Mouse (Mus musculus): ENCODE results near the gene Tedc1. TPM values are rescaled to one million over a fixed set of nuclear protein-coding genes. Genes with fewer than 3 reads are reported as not detected.
A peak's percentile ranks its signal among the peaks of the same experiment; 100 is the strongest.
"Not testable (repeated sequence)": the region's sequence is repeated elsewhere in the genome, so short reads cannot be mapped to it uniquely, and the experiment has no call there.

The Tedc1 gene
- total RNA-seq, 2 experiments from 2014 or later, result 0.19 to 0.49 TPM

- intact Hi-C loops (cut with DNase I), result no loop called here
- peak; percentile 47 to 66 for DNase-seq
Observed at GRCm38 (mm10) chr12:113187584-113188295, 31.5 kb downstream of the Tedc1 start.

DNA sequence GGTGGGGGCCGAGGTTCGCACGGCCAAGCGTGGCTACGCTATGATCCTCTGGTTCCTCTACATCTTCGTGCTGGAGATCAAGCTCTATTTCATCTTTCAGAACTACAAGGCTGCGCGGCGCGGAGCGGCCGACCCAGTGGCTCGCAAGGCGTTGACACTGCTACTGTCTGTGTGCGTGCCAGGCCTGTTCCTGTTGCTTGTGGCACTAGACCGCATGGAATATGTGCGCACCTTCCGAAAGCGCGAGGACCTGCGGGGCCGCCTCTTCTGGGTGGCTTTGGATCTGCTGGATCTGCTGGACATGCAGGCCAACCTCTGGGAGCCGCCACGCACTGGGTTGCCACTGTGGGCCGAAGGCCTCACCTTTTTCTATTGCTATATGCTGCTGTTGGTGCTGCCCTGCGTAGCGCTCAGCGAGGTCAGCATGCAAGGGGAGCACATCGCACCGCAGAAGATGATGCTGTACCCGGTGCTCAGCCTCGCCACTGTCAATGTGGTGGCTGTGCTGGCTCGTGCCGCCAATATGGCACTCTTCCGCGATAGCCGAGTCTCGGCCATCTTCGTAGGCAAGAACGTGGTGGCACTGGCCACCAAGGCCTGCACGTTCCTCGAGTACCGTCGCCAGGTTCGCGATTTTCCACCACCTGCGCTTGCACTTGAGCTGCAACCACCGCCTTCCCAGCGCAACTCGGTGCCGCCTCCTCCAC is 32.3 kb downstream of the Tedc1 start:
- intact Hi-C loops (cut with DNase I), result no loop called here
- no peak for DNase-seq

DNA sequence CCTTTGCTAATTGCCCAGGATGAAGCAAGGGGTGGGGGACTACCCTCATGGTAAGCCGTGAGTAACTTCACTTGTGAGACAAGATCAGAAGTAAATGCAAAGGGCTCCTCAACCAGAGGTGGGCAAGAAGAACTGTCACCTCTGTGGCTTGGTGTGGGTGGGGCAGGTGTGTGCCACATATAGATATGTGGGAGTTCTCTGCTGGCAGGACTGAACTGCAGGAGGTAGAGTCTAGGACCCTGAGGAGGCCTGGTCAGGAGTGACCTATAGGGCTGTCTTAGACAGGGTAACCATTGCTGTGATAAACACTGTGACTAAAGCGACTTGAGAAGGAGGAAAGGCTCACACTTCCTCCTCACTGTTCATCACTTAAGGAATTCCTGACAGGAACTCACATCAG is 37.2 kb downstream of the Tedc1 start:
- DNase-seq, result no peak
- intact Hi-C loops (cut with DNase I), result no loop called here

GRCm38 (mm10) chr12:113199132-113199531 is 42.9 kb downstream of the Tedc1 start:
- intact Hi-C loops (cut with DNase I); DNase-seq: not testable (repeated sequence)

DNA sequence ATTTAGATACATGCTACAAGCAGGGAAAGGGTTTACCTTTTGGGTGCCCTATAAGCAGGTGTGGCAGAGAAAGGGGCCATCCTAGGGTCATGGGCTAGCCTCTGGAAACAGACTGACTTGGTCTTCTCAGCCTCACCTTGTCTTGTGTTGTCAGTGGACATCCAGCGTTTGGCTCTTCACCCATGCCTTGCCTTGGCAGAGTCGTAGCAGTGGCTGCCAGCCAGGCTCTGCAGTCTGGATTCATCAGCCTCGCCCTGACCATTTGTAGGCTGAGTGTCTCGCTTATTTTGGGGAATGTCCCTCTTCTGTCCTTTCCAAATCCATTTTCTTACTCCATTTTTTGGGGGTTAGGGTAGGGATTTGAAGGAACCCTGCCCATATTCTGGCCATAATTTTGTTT is 45.1 kb downstream of the Tedc1 start:
- DNase-seq, result no peak
- intact Hi-C loops (cut with DNase I), result no loop called here

- intact Hi-C loops (cut with DNase I), result no loop called here
Observed at GRCm38 (mm10) chr12:113202008-113202407, 45.8 kb downstream of the Tedc1 start.

GRCm38 (mm10) chr12:113203522-113203921 is 47.3 kb downstream of the Tedc1 start:
- DNase-seq, result no peak
- intact Hi-C loops (cut with DNase I), result no loop called here

More at GRCm38 (mm10) chr12:113202008-113202407, 45.8 kb downstream of the Tedc1 start:
- DNase-seq, result no peak

DNA sequence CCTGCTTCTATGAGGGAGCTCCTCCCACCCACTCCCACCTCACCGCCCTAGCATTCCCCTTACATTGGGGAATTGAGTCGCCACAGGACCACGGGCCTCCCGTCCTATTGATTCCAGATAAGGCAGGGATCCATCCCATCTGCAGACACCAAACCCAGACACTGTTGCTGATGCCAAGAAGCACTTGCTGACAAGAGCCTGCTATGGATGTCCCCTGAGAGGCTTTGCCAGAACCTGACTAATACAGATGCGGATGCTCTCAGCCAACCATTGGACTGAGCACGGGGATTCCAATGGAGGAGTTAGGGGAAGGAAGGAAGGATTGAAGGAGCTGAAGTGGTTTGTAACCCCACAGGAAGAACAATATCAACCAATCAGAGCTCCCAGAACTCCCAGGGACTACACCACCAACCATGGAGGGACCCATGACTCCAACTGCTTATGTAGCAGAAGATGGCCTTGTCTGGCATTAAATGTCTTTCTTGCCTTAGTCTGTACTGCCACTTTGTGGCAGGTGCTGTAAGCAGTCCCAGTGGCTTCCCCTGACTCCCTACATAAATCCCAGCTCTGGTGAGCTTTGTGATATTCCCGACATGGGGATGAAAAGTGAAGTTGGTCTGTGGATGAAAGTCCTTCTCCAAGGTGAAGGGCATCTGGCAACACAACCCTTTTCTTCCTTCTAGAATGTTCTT is 49.2 kb downstream of the Tedc1 start:
- DNase-seq, result no peak
- intact Hi-C loops (cut with DNase I), result no loop called here

DNA sequence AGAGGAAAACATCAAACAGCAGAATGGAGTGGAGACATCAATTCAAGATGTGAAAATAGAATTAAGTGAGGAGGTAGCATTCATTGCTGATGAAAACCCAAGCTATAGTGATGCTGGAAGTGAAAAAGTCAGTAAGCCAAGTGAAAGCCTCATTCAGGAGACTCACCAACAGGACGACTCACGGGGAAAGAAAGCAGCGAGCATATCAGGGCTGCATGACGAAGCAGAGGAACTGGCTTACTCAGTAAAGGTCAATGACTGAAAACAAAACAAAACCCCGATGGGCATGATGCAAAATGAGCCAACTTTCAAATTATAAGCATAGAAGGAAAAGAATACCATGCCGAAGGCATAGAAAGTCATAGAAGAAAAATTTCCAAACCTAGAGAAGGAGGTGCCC is 51.5 kb downstream of the Tedc1 start:
- intact Hi-C loops (cut with DNase I), result no loop called here
- DNase-seq, result no peak

- DNase-seq, result no peak
- intact Hi-C loops (cut with DNase I), result no loop called here
Observed at GRCm38 (mm10) chr12:113210586-113211378, 54.6 kb downstream of the Tedc1 start.

- DNase-seq, result no peak
- intact Hi-C loops (cut with DNase I), result no loop called here
Observed at GRCm38 (mm10) chr12:113211772-113212171, 55.6 kb downstream of the Tedc1 start.

- intact Hi-C loops (cut with DNase I), result no loop called here
- DNase-seq, result no peak
Observed at GRCm38 (mm10) chr12:113212326-113212924, 56.2 kb downstream of the Tedc1 start.

GRCm38 (mm10) chr12:113213226-113213625 is 57.0 kb downstream of the Tedc1 start:
- intact Hi-C loops (cut with DNase I), result no loop called here
- DNase-seq, result no peak

GRCm38 (mm10) chr12:113214072-113214808 is 58.0 kb downstream of the Tedc1 start:
- intact Hi-C loops (cut with DNase I), result no loop called here
- no peak for DNase-seq

- intact Hi-C loops (cut with DNase I), result no loop called here
- DNase-seq, result no peak
Observed at GRCm38 (mm10) chr12:113214972-113215666, 58.9 kb downstream of the Tedc1 start.
